Mouse (Mus musculus) lung, postnatal 0 days (tissue): ENCODE results near the gene Mtif3. TPM values are rescaled to one million over a fixed set of nuclear protein-coding genes. Genes with fewer than 3 reads are reported as not detected.
A peak's percentile ranks its signal among the peaks of the same experiment; 100 is the strongest.
"Not testable (repeated sequence)": the region's sequence is repeated elsewhere in the genome, so short reads cannot be mapped to it uniquely, and the experiment has no call there.

ENCODE experiments used
- ATAC-seq: fragments of 200-750 bp; cut with Nextera tagmentation; 2 replicates; pipeline ENCODE4 v1.8.0; 2017; ENCODE audit warnings: moderate library complexity
- DNase-seq: peaks from one replicate; pipeline ENCODE4 v3.0.0-alpha.2; 2016; ENCODE audit warnings: low spot score
- H3K27ac ChIP-seq: fragments of 300-500 bp; sonication (generic); 2 replicates; pipeline ENCODE4 v1.5.1; 2014; ENCODE audit warnings: antibody characterized with exemption, mild to moderate bottlenecking, low read length, mixed read lengths
- H3K27me3 ChIP-seq: fragments of 300-500 bp; sonication (generic); replicated peaks from 2 replicates; pipeline ENCODE4 v1.6.1; 2014; ENCODE audit warnings: low read length, mixed read lengths; ENCODE audit not compliant: insufficient read depth
- H3K36me3 ChIP-seq: fragments of 300-500 bp; sonication (generic); 2 replicates; pipeline ENCODE4 v1.6.1; 2014; ENCODE audit warnings: low read length, mixed read lengths; ENCODE audit not compliant: insufficient read depth
- H3K4me1 ChIP-seq: fragments of 300-500 bp; sonication (generic); 2 replicates; pipeline ENCODE4 v1.6.1; 2014; ENCODE audit warnings: antibody characterized with exemption, low read depth, low read length, mixed read lengths; ENCODE audit not compliant: insufficient read depth
- H3K4me2 ChIP-seq: fragments of 300-500 bp; sonication (generic); replicated peaks from 2 replicates; pipeline ENCODE4 v1.6.1; 2014; ENCODE audit warnings: low read depth, mild to moderate bottlenecking, low read length, moderate library complexity, mixed read lengths
- H3K4me3 ChIP-seq: fragments of 300-500 bp; sonication (generic); 2 replicates; pipeline ENCODE4 v1.5.1; 2014; ENCODE audit warnings: low read depth, low read length
- H3K9ac ChIP-seq: fragments of 300-500 bp; sonication (generic); replicated peaks from 2 replicates; pipeline ENCODE4 v1.6.1; 2014; ENCODE audit warnings: low read depth, mild to moderate bottlenecking
- H3K9me3 ChIP-seq: fragments of 300-500 bp; sonication (generic); 2 replicates; pipeline ENCODE4 v1.6.1; 2016; ENCODE audit warnings: low read length, mixed read lengths
- CTCF ChIP-seq: IDR thresholded peaks from 2 replicates; pipeline ENCODE4 v1.5.1; 2016; ENCODE audit warnings: antibody characterized with exemption, mild to moderate bottlenecking
- EP300 ChIP-seq: IDR thresholded peaks from 2 replicates; pipeline ENCODE4 v1.6.1; 2016; ENCODE audit warnings: antibody characterized with exemption, mild to moderate bottlenecking, control low read depth
- WGBS: fragments of 180-500 bp; shearing (Covaris S2); extraction: QIAGEN DNeasy Blood & Tissue Kit; methylation state at CpG from one replicate; pipeline ENCODE4 v1.1.7; 2014; 5-methylcytosine and 5-hydroxymethylcytosine counted together
- polyA plus RNA-seq: library from polyadenylated mRNA; unstranded; fragments of >200 nt; fragmentation: Nextera tagmentation; extraction: Ambion mirVana; gene quantifications from 2 replicates; pipeline ENCODE4 v1.2.1, GENCODE M21; 2015

Mtif3 gene
- polyA plus RNA-seq, 1 experiment from 2014 or later: 19.2 TPM

GRCm38 (mm10) chr5:146921224-146921623, 42.4 kb downstream of the Mtif3 start:
- H3K9ac ChIP-seq: no peak overlapping the region
- WGBS: 46% methylated on average over 8 of the region's 8 CpGs
- H3K4me3 ChIP-seq: no peak overlapping the region
- no peaks in the 10 kb centered on the region for H3K9me3 ChIP-seq
- H3K36me3 ChIP-seq: no peaks in the 10 kb centered on the region
- no peak overlapping the region for H3K27ac ChIP-seq
- H3K4me2 ChIP-seq: no peak overlapping the region
- H3K27me3 ChIP-seq: no peaks in the 10 kb centered on the region
- ATAC-seq: no peak
- TF ChIP-seq CTCF (no peak), EP300 (no peak)
- H3K4me1 ChIP-seq: peaks cover 4% of the 10 kb centered on the region; the same call in 1 of the 2 replicates
- no peak for DNase-seq

- 0 out of 2 replicates have a peak overlapping the region, but pooled peaks have one; percentile 2 for H3K4me3 ChIP-seq
- H3K36me3 ChIP-seq: no peaks in the 10 kb centered on the region
- no peak for ATAC-seq
- H3K9me3 ChIP-seq: no peaks in the 10 kb centered on the region
- H3K4me2 ChIP-seq: peak overlapping the region; percentile 37
- no peak for DNase-seq
- no peaks in the 10 kb centered on the region for H3K27me3 ChIP-seq
- H3K9ac ChIP-seq: no peak overlapping the region
- H3K27ac ChIP-seq: no peak overlapping the region
- 5% methylated on average over 17 of the region's 27 CpGs for WGBS
- TF ChIP-seq EP300 (no peak), CTCF (no peak)
- H3K4me1 ChIP-seq: peaks cover 4% of the 10 kb centered on the region; the same call in 1 of the 2 replicates
Observed at GRCm38 (mm10) chr5:146920314-146921161, 43.1 kb downstream of the Mtif3 start.

- H3K9ac ChIP-seq: no peak overlapping the region
- peaks cover 4% of the 10 kb centered on the region; the same call in 1 of the 2 replicates for H3K4me1 ChIP-seq
- ATAC-seq: no peak
- H3K4me2 ChIP-seq: peak overlapping the region; percentile 37
- H3K36me3 ChIP-seq: no peaks in the 10 kb centered on the region
- no peak for DNase-seq
- H3K9me3 ChIP-seq: no peaks in the 10 kb centered on the region
- WGBS: 11% methylated on average over 6 of the region's 6 CpGs
- H3K4me3 ChIP-seq: no peak overlapping the region
- TF ChIP-seq EP300: no peak
- TF ChIP-seq CTCF: no peak
- no peaks in the 10 kb centered on the region for H3K27me3 ChIP-seq
- H3K27ac ChIP-seq: no peak overlapping the region
Observed at GRCm38 (mm10) chr5:146919874-146920273, 43.7 kb downstream of the Mtif3 start.

GRCm38 (mm10) chr5:146917357-146917756, 46.2 kb downstream of the Mtif3 start:
- not testable (repeated sequence) for ATAC-seq, H3K4me1 ChIP-seq, H3K4me3 ChIP-seq, H3K27me3 ChIP-seq, DNase-seq, H3K9me3 ChIP-seq, H3K9ac ChIP-seq, H3K4me2 ChIP-seq, H3K27ac ChIP-seq, H3K36me3 ChIP-seq
- WGBS: 83% methylated on average over 3 of the region's 6 CpGs

GRCm38 (mm10) chr5:146916806-146917205, 46.8 kb downstream of the Mtif3 start:
- H3K4me2 ChIP-seq: no peak overlapping the region
- H3K27me3 ChIP-seq: no peaks in the 10 kb centered on the region
- H3K9me3 ChIP-seq: no peaks in the 10 kb centered on the region
- ATAC-seq (no peak), DNase-seq (no peak)
- 16% methylated on average over 6 of the region's 6 CpGs for WGBS
- H3K27ac ChIP-seq: no peak overlapping the region
- H3K4me1 ChIP-seq: peaks cover 4% of the 10 kb centered on the region; the same call in 1 of the 2 replicates
- H3K9ac ChIP-seq: no peak overlapping the region
- no peaks in the 10 kb centered on the region for H3K36me3 ChIP-seq
- H3K4me3 ChIP-seq: no peak overlapping the region
- TF ChIP-seq CTCF (no peak), EP300 (no peak)

GRCm38 (mm10) chr5:146916273-146916672, 47.3 kb downstream of the Mtif3 start:
- no peak overlapping the region for H3K27ac ChIP-seq
- peak; percentile 26 for TF ChIP-seq CTCF
- no peak for TF ChIP-seq EP300
- H3K27me3 ChIP-seq: no peaks in the 10 kb centered on the region
- 64% methylated on average over 8 of the region's 8 CpGs for WGBS
- H3K4me3 ChIP-seq: no peak overlapping the region
- H3K9ac ChIP-seq: no peak overlapping the region
- no peaks in the 10 kb centered on the region for H3K9me3 ChIP-seq
- no peak overlapping the region for H3K4me2 ChIP-seq
- no peaks in the 10 kb centered on the region for H3K36me3 ChIP-seq
- peaks cover 4% of the 10 kb centered on the region; the same call in 1 of the 2 replicates for H3K4me1 ChIP-seq
- DNase-seq (no peak), ATAC-seq (no peak)
